Mouse (Mus musculus) T-helper 2 cell (primary cell): ENCODE data around the gene Zbp1.

ENCODE experiments used
- in situ Hi-C: fragments of 300-600 bp; cut with MboI, MseI; formaldehyde crosslinking; loops from one replicate; pipeline ENCODE4 v1.15.1; 2025; ENCODE audit warnings: high pct_unique_total_duplicates

Gene Zbp1

GRCm38 (mm10) chr2:173247197-173247596 lies 28.5 kb upstream of the Zbp1 start:
- in situ Hi-C loops, result no loop called here

GRCm38 (mm10) chr2:173246688-173247087 lies 28.0 kb upstream of the Zbp1 start:
- in situ Hi-C loops, result no loop called here

GRCm38 (mm10) chr2:173245258-173245657 lies 26.5 kb upstream of the Zbp1 start:
- in situ Hi-C loops, result no loop called here

GRCm38 (mm10) chr2:173244108-173244507 lies 25.4 kb upstream of the Zbp1 start:
- in situ Hi-C loops, result no loop called here

- in situ Hi-C loops, result no loop called here
Measured at GRCm38 (mm10) chr2:173243616-173244015, 24.9 kb upstream of the Zbp1 start.

GRCm38 (mm10) chr2:173242874-173243273 lies 24.2 kb upstream of the Zbp1 start:
- in situ Hi-C loops, result no loop called here

- in situ Hi-C loops, result no loop called here
Measured at GRCm38 (mm10) chr2:173240738-173241137, 22.0 kb upstream of the Zbp1 start.

GRCm38 (mm10) chr2:173238522-173238921 lies 19.8 kb upstream of the Zbp1 start:
- in situ Hi-C loops, result no loop called here

- in situ Hi-C loops, result no loop called here
Measured at GRCm38 (mm10) chr2:173235435-173236332, 17.0 kb upstream of the Zbp1 start.

- in situ Hi-C loops, result loop anchor here (5.0 kb wide), 1 partner anchor 40 kb away; no protein-coding TSS in a partner anchor
Measured at GRCm38 (mm10) chr2:173232766-173233099, 14.0 kb upstream of the Zbp1 start.

GRCm38 (mm10) chr2:173232065-173232765 lies 13.5 kb upstream of the Zbp1 start:
- in situ Hi-C loops, result loop anchor here (5.0 kb wide), 1 partner anchor 40 kb away; no protein-coding TSS in a partner anchor

- in situ Hi-C loops, result loop anchor here (5.0 kb wide), 2 partner anchors 37 to 43 kb away; no protein-coding TSS in a partner anchor
Measured at GRCm38 (mm10) chr2:173229578-173230224, 11.0 kb upstream of the Zbp1 start.

- in situ Hi-C loops, result loop anchor here (5.0 kb wide), 1 partner anchor 36 kb away; no protein-coding TSS in a partner anchor
Measured at GRCm38 (mm10) chr2:173228567-173228966, 9.8 kb upstream of the Zbp1 start.

GRCm38 (mm10) chr2:173226792-173227191 lies 8.1 kb upstream of the Zbp1 start:
- in situ Hi-C loops, result loop anchor here (5.0 kb wide), 1 partner anchor 34 kb away; no protein-coding TSS in a partner anchor

- in situ Hi-C loops, result loop anchor here (5.0 kb wide), 1 partner anchor 34 kb away; no protein-coding TSS in a partner anchor
Measured at GRCm38 (mm10) chr2:173225906-173226305, 7.2 kb upstream of the Zbp1 start.

GRCm38 (mm10) chr2:173224832-173225231 lies 6.1 kb upstream of the Zbp1 start:
- in situ Hi-C loops, result loop anchor here (5.0 kb wide), 1 partner anchor 33 kb away; no protein-coding TSS in a partner anchor

- in situ Hi-C loops, result no loop called here
Measured at GRCm38 (mm10) chr2:173224097-173224496, 5.4 kb upstream of the Zbp1 start.

- in situ Hi-C loops, result no loop called here
Measured at GRCm38 (mm10) chr2:173223496-173223895, 4.8 kb upstream of the Zbp1 start.

GRCm38 (mm10) chr2:173220754-173221153 lies 2.0 kb upstream of the Zbp1 start:
- in situ Hi-C loops, result no loop called here

- in situ Hi-C loops, result loop anchor here (5.0 kb wide), 1 partner anchor 233 kb away; no protein-coding TSS in a partner anchor
Measured at GRCm38 (mm10) chr2:173219256-173219954, 682 bp upstream of the Zbp1 start.

- in situ Hi-C loops, result loop anchor here (5.0 kb wide), 1 partner anchor 234 kb away; no protein-coding TSS in a partner anchor
Measured at GRCm38 (mm10) chr2:173217763-173218258, 912 bp downstream of the Zbp1 start.
